Mouse (Mus musculus) frontal cortex, postnatal 10 days (tissue): Measurements from ENCODE around the gene Prickle3.

ENCODE experiments used
- DNase-seq, 2 experiments: peaks; one replicate each; pipeline ENCODE4 v3.0.0; 2022; ENCODE audit warnings: low spot score in 2 of 2, mixed read lengths in 1 of 2

The Prickle3 gene

DNA sequence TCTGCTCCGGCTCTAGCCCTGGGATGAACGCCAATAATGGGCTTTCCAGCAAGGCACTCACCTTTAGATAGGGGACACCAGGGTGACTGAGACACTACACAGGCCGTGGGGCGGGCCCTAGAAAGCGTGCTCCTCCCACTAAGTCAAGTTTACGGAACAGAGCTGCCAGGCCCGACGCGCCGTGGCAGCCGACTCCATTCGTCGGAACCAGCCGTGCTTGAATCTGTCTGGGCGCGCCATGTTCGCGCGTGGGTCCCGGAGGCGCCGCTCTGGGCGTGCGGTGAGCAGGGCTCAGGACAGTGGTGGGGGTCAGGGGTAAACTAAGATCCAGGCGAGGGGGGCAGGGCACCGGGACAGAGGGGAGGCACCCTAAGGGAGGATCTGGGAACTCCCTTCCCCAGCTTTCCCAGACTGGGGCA is at the start of gene Prickle3:
TSS of gene Prickle3 (plus strand) at position 40 of the 419 bp plus-strand sequence.
- no peak for DNase-seq

DNA sequence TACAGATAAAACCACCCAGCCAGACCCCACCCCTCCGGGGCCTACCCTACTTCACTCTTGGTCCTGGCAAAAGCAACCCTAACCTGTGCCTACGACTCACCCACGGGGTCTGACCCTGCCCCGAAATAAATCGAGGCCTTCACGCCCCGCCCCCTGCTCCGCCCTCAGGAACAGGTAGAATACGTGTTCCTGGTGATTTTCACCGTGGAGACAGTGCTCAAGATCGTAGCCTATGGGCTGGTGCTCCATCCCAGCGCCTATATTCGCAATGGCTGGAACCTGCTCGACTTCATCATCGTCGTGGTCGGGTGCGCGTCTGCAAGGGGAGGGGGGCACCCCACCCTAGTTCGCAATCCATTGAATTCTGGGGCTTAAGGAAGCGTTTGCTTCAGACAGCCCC is 47.0 kb upstream of the Prickle3 start:
- no peak for DNase-seq

DNA sequence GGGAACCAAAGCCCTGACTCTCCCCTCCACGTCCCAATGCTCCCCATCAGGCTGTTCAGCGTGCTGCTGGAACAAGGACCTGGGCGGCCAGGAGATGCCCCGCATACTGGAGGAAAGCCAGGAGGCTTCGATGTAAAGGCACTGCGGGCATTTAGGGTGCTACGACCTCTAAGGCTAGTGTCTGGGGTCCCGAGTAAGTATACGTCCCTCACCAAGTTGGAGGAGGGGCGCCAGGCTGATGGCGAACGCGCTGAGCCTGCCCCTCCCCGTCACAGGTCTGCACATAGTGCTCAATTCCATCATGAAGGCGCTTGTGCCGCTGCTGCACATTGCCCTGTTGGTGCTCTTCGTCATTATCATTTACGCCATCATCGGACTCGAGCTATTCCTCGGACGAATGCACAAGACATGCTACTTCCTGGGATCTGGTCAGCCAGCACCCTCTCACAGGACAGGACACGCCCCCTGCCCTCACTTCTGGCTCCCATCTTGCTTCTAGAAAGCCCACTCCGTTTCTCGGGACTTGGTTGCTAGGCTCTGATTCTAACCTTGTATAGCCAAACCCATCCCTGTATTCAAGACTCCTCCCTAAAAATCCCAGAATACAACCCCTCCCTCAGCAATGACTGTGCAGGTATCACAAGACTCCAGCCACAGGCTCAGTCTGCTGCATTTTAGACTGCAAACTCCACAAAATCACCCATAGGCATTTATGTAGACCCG is 46.4 kb upstream of the Prickle3 start:
- DNase-seq = no peak

DNA sequence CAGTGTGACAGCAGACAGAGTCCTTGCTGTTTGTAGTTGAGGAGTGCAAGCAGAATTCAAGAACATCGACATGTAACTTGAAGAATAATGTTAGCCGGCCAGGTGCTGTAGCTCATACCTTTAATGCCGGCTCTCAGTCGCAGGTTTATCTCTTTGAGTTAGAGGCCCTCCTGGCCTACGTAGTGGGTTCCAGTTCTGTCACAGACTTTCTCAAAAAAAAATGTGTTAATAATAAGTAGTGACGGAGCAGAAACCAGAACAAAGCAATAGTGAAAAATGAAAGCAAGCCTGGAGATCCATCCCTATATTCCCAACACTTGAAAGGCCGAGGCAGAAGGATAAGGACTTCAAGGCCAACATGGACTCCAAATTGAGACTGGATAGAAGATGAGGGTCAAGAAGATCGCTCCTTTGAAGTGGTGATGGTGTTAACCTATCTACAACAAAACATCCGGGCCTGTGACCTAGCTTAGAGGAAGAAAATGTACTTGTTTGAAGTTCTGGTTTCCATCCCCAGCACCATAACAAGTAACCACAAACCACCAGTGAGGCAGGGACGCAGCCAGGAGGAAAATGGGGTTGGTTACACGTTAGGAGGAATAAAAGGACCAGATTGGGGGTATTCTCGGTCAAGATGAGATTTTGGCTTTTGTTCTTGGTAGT is 39.0 kb upstream of the Prickle3 start:
- DNase-seq = no peak

DNA sequence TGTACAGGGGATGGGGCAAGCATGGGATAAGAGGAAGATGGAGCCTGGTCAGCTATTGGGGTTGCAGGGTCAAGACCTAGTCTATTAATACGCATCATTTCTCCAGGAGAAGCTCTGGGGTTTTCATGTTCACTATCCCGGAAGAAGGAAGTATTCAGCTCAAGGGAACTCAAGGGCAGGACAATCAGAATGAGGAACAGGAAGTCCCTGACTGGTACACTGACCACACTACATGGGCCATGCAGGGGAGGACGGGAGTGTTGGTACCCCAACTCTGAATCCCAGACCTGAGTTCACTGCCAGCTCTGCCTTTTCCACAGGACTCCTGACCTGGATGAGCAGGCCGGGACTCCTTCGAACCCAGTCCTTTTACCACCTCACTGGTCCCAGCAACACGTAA is 24.5 kb upstream of the Prickle3 start:
- no peak for DNase-seq

DNA sequence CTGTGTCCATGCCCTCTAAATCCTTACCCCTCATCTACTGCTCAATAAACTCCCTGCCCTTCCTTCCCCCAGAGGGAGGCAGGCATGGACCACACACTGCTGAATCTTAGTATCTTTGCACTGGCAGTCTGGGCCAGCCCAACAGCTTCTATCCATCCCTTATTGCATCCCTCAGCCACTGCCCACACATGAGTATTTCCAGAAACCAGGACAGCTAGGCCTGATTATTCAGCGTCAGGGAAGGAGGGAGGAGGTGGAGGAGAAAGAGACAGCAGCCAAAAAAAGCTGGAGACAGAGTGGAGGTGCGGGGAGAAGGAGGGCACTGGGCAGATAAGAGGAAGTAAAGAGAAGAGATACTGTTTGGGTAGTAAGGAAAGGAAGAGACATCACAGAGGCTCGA is 22.0 kb upstream of the Prickle3 start:
- no peak for DNase-seq

DNA sequence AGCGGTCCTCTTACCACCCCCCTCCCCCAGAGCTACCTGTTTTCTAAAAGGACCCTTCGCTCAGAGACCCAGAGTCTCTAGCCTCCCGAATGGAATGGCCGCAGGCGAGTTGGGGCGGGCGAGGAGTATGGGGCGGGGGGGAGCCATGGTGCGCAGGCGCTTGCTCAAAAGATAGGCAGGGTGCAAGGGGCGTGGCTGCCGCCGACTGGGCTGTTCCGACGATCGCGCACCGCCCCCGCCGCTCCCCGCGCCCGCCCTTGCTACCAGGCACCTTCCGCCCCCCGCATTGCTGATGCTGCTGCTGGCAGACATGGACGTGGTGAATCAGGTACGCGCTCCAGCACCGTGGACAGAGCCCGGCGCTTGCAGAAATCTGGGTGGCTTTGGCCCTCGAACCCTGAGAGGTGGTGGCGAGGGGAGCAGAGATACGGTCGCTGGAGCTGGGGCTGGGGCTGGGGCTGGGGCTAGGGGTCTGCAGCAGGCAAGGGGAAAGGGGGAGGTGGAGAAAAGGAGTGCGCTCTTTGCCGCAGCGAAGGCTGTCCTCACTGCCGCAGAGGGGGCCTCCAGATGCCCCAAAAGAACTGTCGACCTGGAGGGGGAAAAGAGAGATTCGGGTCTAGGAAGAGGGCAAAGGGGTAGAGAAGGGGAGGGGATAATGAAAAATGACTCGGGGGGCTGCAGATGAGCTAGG is 18.5 kb upstream of the Prickle3 start, which contains the start of gene Syp:
TSS of gene Syp (plus strand) at position 71 of the 691 bp plus-strand sequence.
- DNase-seq = peak; percentile 78 to 80

DNA sequence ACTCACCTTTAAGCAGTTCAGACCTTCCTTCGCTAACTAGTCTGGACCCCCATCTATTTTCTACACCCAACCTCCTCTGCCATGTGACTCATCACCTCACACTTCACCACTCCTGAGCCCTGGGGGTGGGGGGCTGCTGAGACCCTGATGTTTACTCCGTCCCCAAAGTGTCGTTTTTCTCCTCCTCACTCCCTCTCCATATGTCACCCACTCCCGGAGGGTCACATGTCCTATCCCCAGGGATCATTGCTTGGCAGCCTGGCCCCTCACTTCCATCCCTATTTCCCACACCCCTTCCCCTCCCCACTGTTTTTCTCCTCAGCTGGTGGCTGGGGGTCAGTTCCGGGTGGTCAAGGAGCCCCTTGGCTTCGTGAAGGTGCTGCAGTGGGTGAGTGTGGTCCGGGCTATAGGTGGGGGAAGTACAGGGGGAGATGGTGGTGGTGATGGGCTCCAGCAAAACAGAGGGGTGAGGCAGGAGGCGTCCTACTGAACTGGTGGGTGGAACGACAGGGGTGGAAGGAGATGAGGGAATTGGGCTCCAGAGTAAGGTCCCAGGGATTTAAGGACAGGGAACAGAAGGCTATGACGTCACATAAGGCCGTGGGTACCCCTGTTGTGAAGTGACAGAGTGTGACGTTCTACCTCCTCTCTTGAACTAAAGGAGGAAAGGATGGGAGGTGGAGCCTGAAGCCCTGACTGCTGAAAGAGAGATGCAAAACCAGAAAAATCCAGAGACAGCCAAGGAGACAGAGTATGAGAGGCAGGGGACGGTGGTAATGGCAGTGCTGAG is 17.3 kb upstream of the Prickle3 start:
- no peak for DNase-seq

DNA sequence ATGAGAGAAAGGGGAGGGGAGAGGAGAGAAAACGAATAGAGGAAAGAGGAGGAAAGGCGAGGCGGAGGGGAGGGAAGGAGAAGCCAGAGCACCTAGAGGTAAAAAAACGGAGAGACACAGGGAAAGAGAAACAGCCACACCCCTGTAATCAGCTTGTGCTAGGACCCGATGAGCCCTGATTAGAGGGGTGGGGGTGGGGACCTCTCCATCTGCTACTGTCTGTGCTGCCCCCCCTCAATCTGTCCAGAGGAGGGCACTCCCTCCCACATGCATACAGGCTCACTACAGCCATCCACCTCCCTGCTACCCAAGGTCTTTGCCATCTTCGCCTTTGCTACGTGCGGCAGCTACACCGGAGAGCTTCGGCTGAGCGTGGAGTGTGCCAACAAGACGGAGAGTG is 16.3 kb upstream of the Prickle3 start:
- no peak for DNase-seq

DNA sequence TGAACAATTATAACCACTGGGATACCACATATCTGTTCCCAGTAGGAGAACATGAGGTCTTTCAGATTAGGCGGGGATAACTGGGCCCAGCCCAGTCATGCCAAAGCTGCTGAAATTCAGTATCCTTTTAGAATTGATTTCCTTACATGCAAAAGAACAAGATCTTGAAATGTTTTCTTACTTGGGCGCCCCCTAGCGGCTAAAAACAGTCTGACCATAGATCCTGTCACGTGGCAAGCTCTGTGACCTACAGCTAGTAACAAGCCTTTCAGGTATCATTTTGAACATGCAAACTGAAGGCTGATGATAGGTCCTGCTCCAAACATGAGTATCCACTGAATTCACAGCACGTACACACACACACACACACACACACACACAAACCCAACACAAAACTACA is 11.7 kb upstream of the Prickle3 start:
- peak; percentile 50 to 72 for DNase-seq

DNA sequence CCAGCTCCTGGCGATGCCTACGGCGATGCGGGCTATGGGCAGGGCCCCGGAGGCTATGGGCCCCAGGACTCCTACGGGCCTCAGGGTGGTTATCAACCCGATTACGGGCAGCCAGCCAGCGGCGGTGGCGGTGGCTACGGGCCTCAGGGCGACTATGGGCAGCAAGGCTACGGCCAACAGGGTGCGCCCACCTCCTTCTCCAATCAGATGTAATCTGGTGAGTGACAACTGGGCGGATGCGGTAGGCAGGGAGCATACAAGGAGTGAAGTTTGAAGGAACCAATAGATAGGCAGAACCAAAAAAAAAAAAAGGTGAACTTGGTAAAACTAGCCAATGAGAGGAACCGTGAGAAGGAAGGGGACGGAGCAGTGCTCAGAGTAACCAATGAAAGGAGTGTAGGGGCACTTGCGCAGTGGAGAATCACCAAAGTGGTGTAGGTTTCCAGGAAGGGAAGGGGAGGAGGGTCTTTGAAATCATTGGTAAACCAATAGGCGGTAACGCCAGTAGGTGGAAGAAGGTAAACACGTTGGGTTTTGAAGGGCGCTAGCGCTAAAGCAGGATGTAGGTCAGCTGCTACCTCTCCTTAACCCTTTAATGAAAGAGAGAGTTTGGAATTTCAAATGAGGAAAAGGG is 8.3 kb upstream of the Prickle3 start:
- peak; percentile 65 to 75 for DNase-seq

DNA sequence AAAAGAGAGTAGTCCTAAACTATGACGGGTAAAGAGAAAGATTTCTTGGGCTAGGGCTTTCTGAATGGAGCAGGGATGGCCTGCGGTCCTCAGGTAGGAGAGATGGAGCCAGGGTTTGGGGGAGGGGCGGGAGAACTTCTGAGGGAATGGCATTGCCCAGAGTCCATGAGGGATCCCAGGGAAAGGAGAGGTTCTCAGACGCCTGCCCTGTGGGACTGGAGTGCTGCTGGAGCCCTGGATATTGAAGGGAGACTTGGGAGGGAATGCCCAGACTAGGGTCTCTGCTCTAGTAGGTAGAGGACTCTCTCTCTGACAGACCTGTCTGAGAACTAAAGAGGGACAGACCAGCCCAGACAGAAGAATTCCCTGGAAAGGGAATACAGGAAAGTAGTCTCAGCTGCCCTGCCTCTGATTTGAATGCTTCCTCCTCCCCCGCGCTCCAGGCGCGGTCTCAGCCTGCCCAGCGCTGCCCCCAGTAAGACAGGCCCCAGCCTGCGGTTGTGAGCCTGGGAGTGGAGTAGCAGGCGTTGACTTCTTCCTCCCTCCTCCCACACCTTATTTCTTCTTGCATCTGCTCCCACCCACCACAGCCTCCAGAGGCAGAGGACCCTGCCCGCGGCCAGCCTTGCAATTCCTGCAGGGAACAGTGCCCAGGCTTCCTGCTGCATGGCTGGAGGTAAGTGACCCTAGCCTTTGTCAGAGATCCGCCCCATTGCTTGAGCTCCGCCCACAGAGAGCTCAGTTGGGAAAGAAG is 1.1 kb downstream of the Prickle3 start:
- no peak for DNase-seq

DNA sequence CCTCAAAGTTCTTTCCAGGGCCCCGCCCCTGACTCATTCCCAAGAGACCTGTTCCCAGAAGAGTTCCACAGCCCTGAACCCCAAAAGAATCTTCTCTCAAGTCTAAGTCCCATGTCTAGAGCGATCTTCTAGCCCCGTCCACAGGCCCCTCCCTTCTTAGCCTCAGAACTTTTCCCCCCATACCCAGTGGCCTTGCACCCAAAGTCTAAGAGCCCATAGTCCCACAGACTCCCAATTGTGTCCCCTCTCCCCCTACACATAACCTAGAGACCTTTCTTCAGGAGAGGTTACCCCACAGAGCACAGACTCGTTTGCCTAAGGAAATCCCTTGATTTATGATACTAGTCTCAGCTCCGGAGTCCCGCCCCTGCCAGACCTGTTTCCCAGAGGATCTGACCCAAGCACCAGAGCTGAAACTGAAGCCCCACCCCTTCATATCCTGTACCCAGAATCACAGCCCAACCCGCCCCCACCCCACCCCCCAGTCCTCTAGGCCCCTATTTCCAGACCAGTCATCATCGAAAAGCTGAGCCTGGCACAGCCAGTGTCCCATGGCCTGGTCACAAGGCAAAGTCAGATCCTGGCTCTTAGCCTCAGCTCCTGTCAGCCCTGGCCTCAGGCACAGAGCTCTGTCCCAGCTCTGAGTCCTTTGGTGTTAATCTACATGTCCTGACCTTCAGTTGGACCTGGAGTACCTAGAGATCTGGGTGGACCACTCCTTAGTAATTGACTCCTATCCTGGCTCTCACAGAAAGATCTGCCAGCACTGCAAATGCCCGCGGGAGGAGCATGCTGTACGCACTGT is 1.9 kb downstream of the Prickle3 start:
- no peak for DNase-seq

DNA sequence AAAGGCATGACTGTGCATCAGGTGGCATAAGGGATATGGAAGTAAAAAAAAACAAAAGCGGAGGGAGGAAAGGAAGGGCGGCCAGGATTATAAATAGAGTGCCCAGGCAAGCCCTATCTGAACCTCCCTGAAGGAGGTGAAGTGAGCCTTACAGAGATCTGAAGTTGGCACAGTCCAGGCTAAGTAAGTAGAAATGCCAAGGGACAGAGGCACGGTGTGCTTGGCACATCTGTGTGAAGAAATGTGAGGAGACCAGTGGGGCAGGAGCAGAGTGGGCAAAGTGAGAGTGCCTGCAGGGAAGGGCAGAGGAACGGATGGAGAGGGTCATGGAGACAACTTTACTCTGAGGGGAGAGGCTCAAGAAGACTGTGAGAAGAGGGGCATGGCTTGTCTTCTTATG is 4.0 kb downstream of the Prickle3 start:
- DNase-seq = no peak

DNA sequence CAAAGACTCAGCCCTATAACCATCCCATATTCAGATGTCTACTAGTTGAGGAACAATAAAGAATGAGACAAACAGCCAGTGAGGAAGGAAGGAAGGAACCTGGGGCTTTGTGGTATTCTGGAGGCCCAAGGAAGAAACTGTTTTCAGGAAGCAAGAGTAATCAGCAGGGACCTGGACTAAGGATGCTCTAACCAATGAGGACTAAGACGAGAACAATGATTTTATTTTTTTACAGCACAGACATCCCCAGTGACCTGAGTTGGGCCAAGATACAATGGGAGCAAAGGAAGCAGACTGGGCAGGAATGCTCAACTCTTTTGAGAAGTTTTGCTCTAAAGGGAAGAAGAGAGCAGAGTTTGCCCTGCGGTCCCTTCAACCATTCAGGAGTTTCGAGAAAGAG is 5.9 kb downstream of the Prickle3 start:
- no peak for DNase-seq

DNA sequence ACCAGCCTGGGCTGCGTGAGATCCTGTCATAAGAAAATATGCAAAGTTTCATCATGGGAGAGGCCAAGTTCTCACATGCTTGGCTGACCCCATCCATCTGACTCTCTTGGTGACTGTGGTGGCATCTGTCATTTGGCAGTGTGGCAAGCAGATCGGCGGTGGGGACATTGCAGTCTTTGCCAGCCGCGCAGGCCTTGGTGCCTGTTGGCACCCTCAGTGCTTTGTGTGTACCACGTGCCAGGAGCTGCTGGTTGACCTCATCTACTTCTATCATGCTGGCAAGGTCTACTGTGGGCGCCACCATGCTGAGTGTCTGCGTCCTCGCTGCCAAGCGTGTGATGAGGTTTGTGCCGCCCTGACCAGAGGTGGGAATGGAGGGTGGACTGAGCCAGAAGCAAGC is 7.7 kb downstream of the Prickle3 start:
- no peak for DNase-seq

DNA sequence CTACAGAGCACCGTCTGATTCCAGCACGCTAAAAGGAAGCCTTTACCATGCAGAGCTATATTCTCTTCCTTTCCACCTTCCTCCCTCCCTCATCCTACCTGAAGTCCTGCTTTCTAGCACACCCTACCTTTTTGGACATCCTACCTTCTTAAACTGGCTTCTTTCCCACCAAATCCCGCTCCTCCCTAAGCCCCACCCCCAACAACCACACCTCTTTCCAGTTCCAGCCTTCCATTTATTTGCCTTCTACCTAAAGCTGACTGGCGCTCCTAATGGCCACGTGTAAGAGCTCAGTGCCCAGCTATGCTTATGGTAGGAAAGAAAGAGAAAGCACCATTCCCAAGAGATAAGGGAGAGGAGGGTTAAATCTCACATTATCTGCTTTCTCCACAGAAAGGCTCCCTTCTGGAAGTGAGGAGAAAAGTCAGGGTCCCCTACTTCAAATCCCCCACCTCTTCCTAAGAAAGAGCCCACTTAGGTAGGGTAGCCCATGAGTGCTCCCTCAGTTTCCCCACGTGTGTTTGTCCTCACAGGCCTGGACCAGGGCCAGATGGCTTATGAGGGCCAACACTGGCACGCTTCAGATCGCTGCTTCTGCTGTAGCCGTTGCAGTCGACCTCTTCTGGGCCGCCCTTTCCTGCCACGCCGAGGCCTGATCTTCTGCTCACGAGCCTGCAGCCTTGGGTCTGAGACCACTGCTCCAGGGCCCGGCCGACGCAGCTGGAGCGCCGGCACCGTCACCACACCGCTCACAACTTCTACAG is 8.9 kb downstream of the Prickle3 start:
- no peak for DNase-seq

DNA sequence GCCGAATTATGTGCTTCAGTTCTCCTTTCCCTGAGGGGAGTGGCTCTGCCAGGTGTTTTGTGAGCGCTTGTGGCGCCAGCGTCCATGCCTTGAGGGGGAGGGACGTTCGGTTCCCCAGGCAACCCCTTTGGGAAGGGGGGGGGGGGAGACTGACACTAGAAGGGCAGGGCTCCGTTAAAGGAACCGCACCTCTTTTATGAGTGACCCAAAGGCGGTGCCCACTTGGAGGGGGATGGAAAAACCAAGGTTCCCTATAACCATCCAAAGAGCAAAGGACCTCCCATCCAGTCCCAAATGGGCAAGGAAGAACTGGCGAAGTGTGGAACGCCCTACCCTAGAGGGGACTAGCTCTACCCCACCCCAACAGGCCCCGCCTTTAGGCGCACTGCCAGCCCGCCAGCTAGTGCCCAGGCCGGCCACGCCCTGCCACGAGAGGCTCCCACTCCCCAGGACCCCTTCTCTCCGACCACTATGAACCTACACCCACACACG is 13.4 kb downstream of the Prickle3 start:
- DNase-seq = peak; percentile 42 to 45
